Mouse (Mus musculus) left cerebral cortex, postnatal 14 days (tissue): ENCODE measurements around the gene Agpat4. TPM values are rescaled to one million over a fixed set of nuclear protein-coding genes. Genes with fewer than 3 reads are reported as not detected.
"Not testable (repeated sequence)": the region's sequence is repeated elsewhere in the genome, so short reads cannot be mapped to it uniquely, and the experiment has no call there.

Source experiments
- DNase-seq, 2 experiments: peaks; one replicate each; pipeline ENCODE4 v3.0.0; 2021 to 2022; ENCODE audit warnings: low spot score in 2 of 2, mixed read lengths in 1 of 2
- intact Hi-C: fragments of 180-260 bp; cut with DNase I; formaldehyde crosslinking; loops from one replicate; pipeline ENCODE4 v1.15.1; 2025
- total RNA-seq, 2 experiments: library from RNA; stranded (reverse); gene quantifications; 2 replicates each; pipeline ENCODE4 v1.2.3; 2021

The Agpat4 gene
- total RNA-seq, 2 experiments from 2014 or later: 68.3 to 73.6 TPM

GRCm38 (mm10) chr17:12209481-12209880 lies 91.0 kb downstream of the Agpat4 start:
- DNase-seq: no peak
- intact Hi-C loops: loop anchor here (5.0 kb wide), 1 partner anchor 92 kb away; the partner anchor contains the start of gene Agpat4

DNA sequence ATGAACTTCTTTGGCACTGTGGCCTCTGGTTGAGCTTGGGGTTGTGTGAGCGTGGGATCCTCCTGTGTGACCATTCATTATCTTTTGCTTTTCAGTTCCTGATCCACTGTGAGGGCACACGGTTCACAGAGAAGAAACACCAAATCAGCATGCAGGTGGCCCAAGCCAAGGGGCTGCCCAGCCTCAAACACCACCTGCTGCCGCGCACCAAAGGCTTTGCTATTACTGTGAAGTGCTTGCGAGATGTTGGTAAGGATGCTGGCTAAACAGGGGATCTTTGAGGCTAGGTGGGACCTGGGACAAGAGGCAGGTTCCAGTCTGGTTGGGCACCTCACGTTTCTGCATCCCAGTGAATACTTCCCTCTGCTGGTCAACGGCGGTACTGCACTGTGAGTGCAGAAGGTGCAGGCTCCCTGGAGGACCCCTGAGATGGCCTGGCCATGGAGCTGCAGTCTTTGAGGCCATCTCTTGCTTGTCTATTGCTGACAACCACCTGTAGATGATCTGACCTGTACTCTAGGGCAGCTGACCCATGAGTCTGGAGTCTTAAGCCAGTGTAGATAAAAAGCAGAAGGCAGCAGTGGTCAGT lies 92.1 kb downstream of the Agpat4 start:
- intact Hi-C loops: loop anchor here (1.0 to 5.0 kb wide), 2 partner anchors 53 to 171 kb away; no protein-coding TSS in a partner anchor
- peak; percentile 84 to 90 for DNase-seq

GRCm38 (mm10) chr17:12211890-12212289 lies 93.4 kb downstream of the Agpat4 start:
- DNase-seq: no peak
- intact Hi-C loops: loop anchor here (5.0 kb wide), 1 partner anchor 55 kb away; no protein-coding TSS in a partner anchor

GRCm38 (mm10) chr17:12212341-12212740 lies 93.8 kb downstream of the Agpat4 start:
- peak; percentile 49 to 55 for DNase-seq
- intact Hi-C loops: loop anchor here (5.0 kb wide), 1 partner anchor 55 kb away; no protein-coding TSS in a partner anchor

- peak in 1 of 2 experiments; percentile 50 for DNase-seq
- intact Hi-C loops: loop anchor here (5.0 kb wide), 1 partner anchor 56 kb away; no protein-coding TSS in a partner anchor
These were observed 94.9 kb downstream of the Agpat4 start for GRCm38 (mm10) chr17:12213430-12213829.

GRCm38 (mm10) chr17:12216224-12216623 lies 97.7 kb downstream of the Agpat4 start:
- intact Hi-C loops: no loop called here

GRCm38 (mm10) chr17:12221926-12222325 lies 103.4 kb downstream of the Agpat4 start:
- DNase-seq: peak; percentile 53 to 80
- intact Hi-C loops: no loop called here

More at GRCm38 (mm10) chr17:12216224-12216623, 97.7 kb downstream of the Agpat4 start:
- no peak for DNase-seq

DNA sequence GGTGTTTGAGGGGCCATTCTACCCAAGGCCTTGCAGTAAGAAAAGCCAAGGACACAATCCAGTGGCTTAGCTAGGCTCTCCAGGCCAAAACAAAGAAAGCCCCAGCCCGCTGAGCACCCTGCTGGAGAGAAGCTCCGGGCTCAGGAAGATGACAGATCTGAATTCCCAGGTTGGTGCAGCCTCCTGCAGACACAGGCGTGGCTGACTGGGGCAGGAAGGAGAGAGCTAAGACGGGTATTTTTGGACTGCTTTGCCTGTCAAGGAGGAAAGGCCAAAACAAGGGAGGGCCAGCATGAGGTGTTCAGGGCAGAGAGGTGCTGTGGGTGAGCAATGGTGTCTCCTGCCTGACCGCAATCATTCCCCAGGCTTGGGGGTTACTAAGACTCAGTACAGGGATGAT lies 105.2 kb downstream of the Agpat4 start:
- DNase-seq: no peak
- intact Hi-C loops: no loop called here

GRCm38 (mm10) chr17:12224145-12224544 lies 105.6 kb downstream of the Agpat4 start:
- intact Hi-C loops: no loop called here
- DNase-seq: no peak

DNA sequence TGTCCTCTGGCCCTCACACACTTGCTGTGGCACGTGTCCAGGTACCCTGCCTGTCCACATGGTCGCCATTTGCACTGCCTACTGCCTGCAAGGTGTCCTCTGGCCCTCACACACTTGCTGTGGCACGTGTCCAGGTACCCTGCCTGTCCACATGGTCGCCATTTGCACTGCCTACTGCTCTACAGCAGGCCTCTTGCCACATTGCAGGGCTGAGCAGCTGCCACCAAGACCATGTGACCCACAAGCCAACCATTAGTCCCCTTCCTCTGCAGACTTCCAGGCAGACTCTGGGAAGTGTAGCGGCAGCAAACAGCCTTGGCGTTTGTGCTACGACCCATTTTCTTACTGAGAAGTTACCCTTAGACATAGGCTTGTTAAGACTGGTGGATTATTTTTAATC lies 106.0 kb downstream of the Agpat4 start:
- intact Hi-C loops, DNase-seq: not testable (repeated sequence)

- intact Hi-C loops: loop anchor here (5.0 kb wide), 1 partner anchor 142 kb away; no protein-coding TSS in a partner anchor
These were observed 106.7 kb downstream of the Agpat4 start for GRCm38 (mm10) chr17:12225227-12225626.

GRCm38 (mm10) chr17:12226551-12226950 lies 108.0 kb downstream of the Agpat4 start:
- intact Hi-C loops: loop anchor here (5.0 kb wide), 1 partner anchor 141 kb away; no protein-coding TSS in a partner anchor
- DNase-seq: peak; percentile 49 to 72

More at GRCm38 (mm10) chr17:12225227-12225626, 106.7 kb downstream of the Agpat4 start:
- no peak for DNase-seq

DNA sequence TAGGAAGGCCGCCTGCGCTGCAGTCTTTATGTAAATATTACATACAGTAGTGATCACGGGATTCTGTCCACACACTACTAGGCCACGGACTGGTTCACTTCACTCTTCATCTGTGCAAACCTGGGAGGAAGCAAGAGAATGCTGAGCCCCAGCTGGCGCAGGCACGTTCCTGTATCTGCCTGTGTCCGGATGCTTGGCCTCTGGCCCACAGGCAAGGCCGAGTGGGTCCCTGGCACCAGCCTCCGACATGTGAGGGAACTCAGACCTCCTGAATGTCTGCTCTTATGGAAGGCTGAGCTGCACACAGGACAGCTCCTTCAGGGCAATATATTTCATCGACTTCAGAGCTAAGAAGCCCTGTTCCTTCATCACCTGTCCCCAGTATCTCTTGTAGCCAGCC lies 109.5 kb downstream of the Agpat4 start:
- intact Hi-C loops: loop anchor here (5.0 kb wide), 1 partner anchor 139 kb away; no protein-coding TSS in a partner anchor
- DNase-seq: no peak

DNA sequence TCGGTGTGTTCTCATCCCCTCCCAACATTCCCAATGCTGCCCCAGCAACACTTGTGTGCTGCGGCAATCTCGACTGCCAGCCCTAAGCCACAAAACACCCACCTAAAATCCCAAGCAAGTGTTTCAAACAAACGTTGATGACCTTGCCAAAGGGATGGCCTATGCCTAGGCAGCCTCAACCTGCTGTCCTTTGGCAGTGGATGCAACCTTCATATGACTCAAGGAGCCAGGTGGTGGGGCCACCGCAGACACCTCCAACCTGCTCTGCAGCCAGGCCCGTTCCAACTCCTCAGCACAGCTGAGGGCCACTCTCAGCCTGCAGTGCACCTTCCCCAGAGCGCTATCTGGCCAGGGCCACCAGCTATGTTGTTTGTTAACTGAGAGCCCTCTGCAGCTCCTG lies 110.0 kb downstream of the Agpat4 start:
- intact Hi-C loops: loop anchor here (5.0 kb wide), 1 partner anchor 139 kb away; no protein-coding TSS in a partner anchor
- no peak for DNase-seq

DNA sequence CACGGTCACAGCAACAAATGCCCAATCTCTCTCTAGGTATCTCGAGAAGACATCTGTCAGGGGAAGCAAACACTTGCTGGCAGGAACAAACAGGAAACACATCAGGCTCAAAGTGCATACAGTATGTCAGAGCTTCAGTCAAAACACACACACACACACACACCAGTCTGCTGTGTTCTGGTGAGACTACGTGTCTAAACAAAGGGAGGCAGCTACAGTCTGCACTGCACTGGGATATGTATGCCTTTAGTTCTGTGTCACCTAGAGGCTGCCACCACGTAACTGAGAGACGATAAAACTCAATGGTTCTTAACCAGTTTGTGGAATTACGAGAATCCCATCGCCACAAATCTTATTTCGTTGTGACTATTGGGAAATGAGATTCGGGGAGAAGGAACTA lies 111.3 kb downstream of the Agpat4 start:
- intact Hi-C loops: loop anchor here (5.0 kb wide), 1 partner anchor 138 kb away; no protein-coding TSS in a partner anchor
- DNase-seq: no peak

DNA sequence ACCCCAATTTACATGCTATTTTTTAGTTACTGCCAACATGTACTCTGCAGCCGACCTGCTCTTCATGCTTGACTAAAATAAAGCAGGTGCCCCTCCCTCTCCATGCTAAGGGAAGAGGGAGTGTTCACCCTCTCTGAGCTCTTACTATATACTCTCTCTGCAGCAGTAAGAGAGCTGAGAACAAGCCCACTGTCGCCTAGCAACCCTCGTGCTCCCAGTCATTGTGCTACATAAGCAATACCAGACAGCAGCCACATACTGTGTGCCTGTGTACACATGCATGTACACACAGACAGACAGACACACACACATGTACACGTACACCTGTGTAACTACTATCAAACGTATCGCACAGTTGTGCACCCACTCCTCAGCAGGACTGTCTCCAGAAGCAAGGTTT lies 111.7 kb downstream of the Agpat4 start:
- DNase-seq: peak; percentile 68 to 72
- intact Hi-C loops: no loop called here

- intact Hi-C loops: no loop called here
These were observed 112.6 kb downstream of the Agpat4 start for GRCm38 (mm10) chr17:12231087-12231486.

DNA sequence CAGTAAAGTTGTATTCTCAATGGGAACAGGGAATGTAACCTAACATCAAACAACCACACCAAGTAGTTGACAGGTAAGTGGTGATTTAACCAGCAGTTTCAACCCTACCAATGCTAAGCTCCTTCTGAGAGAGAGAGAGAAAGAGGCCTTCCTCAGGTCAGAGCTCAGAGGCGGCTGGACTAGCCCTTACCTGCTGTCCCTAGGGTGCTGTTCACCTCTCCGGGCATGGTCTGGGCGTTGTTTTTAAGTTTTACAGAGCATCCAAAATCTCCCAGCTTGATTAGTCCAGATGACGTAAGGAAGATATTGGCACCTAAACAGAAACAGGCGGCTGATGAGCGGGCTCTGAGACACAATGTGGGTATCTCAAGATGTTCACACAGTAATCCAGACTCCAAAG lies 114.2 kb downstream of the Agpat4 start:
- intact Hi-C loops: no loop called here
- DNase-seq: no peak

More at GRCm38 (mm10) chr17:12231087-12231486, 112.6 kb downstream of the Agpat4 start:
- no peak for DNase-seq

DNA sequence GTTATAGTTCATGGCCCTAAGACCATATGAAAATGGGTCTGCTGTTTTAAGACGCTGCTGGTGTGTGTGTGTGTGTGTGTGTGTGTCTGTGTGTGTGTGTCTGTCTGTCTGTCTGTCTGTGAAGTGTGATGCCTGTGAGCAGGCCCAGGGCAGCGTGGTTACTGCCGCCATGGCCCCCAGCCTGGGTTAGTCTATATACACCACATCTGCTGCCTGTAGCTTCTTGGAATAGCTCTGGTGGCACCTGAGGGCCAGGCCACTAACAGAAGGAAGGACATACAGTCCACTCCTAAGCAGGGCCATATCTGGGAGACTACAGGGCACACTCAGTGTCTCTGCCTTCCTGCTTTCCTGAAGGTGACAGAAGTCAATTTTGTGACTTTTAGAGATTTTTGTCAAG lies 122.2 kb downstream of the Agpat4 start:
- intact Hi-C loops: no loop called here
- no peak for DNase-seq

GRCm38 (mm10) chr17:12249783-12250504 lies 131.4 kb downstream of the Agpat4 start:
- peak in 1 of 2 experiments; percentile 83 for DNase-seq
- intact Hi-C loops: no loop called here
